Mouse (Mus musculus) forebrain, postnatal 0 days (tissue): ENCODE measurements around the gene Klhl33. TPM values are rescaled to one million over a fixed set of nuclear protein-coding genes. Genes with fewer than 3 reads are reported as not detected.

ENCODE experiments used
- ATAC-seq: fragments of 200-750 bp; cut with Nextera tagmentation; 2 replicates; pipeline ENCODE4 v1.8.0; 2017; ENCODE audit warnings: mild to moderate bottlenecking, moderate library complexity
- DNase-seq: peaks from one replicate; pipeline ENCODE4 v3.0.0-alpha.2; 2015
- H3K27ac ChIP-seq: fragments of 300-500 bp; sonication (generic); 2 replicates; pipeline ENCODE4 v1.5.1; 2014; ENCODE audit warnings: low read depth, mild to moderate bottlenecking, antibody characterized with exemption, low read length, moderate library complexity, mixed read lengths
- H3K27me3 ChIP-seq: fragments of 300-500 bp; sonication (generic); 2 replicates; pipeline ENCODE4 v1.6.1; 2014; ENCODE audit warnings: mild to moderate bottlenecking, low read length, mixed read lengths; ENCODE audit not compliant: insufficient read depth
- H3K36me3 ChIP-seq: fragments of 300-500 bp; sonication (generic); 2 replicates; pipeline ENCODE4 v1.6.1; 2014; ENCODE audit warnings: mild to moderate bottlenecking, moderate library complexity; ENCODE audit not compliant: insufficient read depth
- H3K4me1 ChIP-seq: fragments of 300-500 bp; sonication (generic); 2 replicates; pipeline ENCODE4 v1.6.1; 2014; ENCODE audit warnings: antibody characterized with exemption; ENCODE audit not compliant: insufficient read depth
- H3K4me2 ChIP-seq: fragments of 300-500 bp; sonication (generic); 2 replicates; pipeline ENCODE4 v1.6.1; 2014; ENCODE audit warnings: low read depth, mild to moderate bottlenecking, moderate library complexity
- H3K4me3 ChIP-seq: fragments of 300-500 bp; sonication (generic); 2 replicates; pipeline ENCODE4 v1.5.1; 2014; ENCODE audit warnings: low read depth, low read length, mixed read lengths
- H3K9ac ChIP-seq: fragments of 300-500 bp; sonication (generic); 2 replicates; pipeline ENCODE4 v1.6.1; 2014; ENCODE audit warnings: mild to moderate bottlenecking
- H3K9me3 ChIP-seq: fragments of 300-500 bp; sonication (generic); 2 replicates; pipeline ENCODE4 v1.6.1; 2016; ENCODE audit warnings: low read length
- CTCF ChIP-seq: sonication (generic); IDR thresholded peaks from 2 replicates; pipeline ENCODE4 v1.5.1; 2016; ENCODE audit warnings: antibody characterized with exemption, control low read depth, low read depth
- WGBS: fragments of 180-500 bp; shearing (Covaris S2); extraction: QIAGEN DNeasy Blood & Tissue Kit; methylation state at CpG from one replicate; pipeline ENCODE4 v1.1.7; 2014; 5-methylcytosine and 5-hydroxymethylcytosine counted together
- polyA plus RNA-seq: library from polyadenylated mRNA; unstranded; fragments of >200 nt; fragmentation: Nextera tagmentation; extraction: Ambion mirVana; gene quantifications from 2 replicates; pipeline ENCODE4 v1.2.1, GENCODE M21; 2015
- total RNA-seq: library from RNA; depleted of rRNA; stranded (reverse); fragments of >200 nt; gene quantifications from 2 replicates; pipeline ENCODE4 v1.2.3, GENCODE M21; 2014

Gene Klhl33
- total and polyA plus RNA-seq, 2 experiments from 2014 or later: 0.80 to 2.8 TPM

DNA sequence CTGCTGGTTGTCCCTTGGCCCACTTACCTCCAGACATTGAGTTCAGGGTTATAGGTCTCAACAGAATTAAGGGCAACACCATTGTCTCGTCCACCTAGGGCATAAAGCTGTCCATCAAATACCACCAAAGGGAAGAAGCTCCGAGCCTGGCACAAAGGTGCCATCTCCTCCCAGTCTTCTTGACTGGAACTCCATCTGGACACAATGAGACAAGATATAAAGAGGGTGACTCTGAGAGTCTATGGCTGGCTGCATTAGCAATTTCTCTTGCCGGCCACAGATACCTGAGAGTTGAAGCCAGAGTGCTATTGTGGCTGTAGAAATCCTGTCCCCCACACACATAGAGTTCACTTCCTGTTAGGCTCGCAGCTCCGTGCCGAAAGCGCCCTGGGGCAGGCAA is 5.2 kb downstream of the Klhl33 start:
- ATAC-seq: no peak
- WGBS: 94% methylated on average over 7 of the region's 7 CpGs
- no peak overlapping the region for H3K4me2 ChIP-seq
- no peak overlapping the region for H3K27ac ChIP-seq
- H3K9me3 ChIP-seq: no peaks in the 10 kb centered on the region
- H3K9ac ChIP-seq: no peak overlapping the region
- no peak for DNase-seq
- no peak for TF ChIP-seq CTCF
- no peaks in the 10 kb centered on the region for H3K27me3 ChIP-seq
- no peaks in the 10 kb centered on the region for H3K36me3 ChIP-seq
- H3K4me1 ChIP-seq: no peaks in the 10 kb centered on the region; the same call in 1 of the 2 replicates
- H3K4me3 ChIP-seq: no peak overlapping the region

DNA sequence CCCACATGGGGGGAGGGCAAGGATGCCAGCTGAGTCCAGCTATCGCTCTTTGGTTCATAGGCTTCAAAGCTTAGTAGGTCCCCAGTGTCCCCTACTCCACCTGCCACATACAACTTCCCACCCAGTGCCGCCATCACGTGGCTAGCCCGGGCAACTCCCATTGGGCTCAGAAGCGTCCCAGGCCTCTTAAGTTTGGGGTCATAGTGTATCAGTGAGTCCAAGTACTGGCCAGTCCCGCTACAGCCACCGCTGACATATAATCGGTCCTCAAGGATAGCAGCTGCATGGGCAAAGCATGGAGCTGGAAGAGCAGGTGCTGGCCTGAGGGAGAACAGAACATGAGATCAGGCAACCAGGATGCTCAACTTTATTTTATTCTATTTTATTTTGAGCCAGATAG is 5.7 kb downstream of the Klhl33 start:
- H3K27ac ChIP-seq: no peak overlapping the region
- H3K27me3 ChIP-seq: no peaks in the 10 kb centered on the region
- no peak for DNase-seq
- H3K4me2 ChIP-seq: no peak overlapping the region
- no peaks in the 10 kb centered on the region; the same call in 1 of the 2 replicates for H3K4me1 ChIP-seq
- no peak overlapping the region for H3K9ac ChIP-seq
- TF ChIP-seq CTCF: no peak
- no peak overlapping the region for H3K4me3 ChIP-seq
- ATAC-seq: no peak
- no peaks in the 10 kb centered on the region for H3K9me3 ChIP-seq
- no peaks in the 10 kb centered on the region for H3K36me3 ChIP-seq
- WGBS: 94% methylated on average over 8 of the region's 8 CpGs

DNA sequence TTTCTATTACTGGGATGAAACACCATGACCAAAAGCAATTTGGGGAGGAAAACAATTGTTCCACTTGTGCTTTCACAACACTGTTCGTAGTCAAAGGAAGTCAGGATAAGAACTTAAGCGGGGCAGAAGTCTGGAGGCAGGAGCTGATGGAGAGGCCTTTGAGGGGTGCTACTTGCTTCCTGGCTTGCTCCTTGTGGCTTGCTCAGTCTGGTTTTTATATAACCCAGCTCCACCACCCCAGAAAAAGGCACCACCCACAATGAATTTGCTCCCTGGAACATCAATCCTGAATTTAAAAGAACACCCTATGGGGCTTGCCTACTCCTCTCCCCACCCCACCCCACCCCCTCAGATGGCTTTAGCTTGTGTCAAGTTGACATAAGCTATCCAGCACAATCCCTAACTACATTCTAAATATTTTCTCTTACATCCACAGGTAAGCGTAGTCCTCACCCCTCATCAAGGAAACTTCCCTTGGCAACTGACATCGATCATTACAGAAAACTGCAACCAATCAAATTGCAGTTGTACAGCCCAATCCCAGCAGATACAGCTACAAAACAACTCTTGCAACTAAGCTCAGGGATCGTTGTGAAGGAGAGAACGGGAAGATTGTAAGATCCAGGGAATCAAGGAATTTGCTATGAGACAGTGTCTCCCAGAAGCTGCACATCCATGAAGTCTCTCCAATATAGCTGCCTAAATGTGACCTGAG is 20.9 kb downstream of the Klhl33 start:
- Histone ChIP-seq H3K36me3 (no peaks in the 10 kb centered on the region), H3K9ac (no peak overlapping the region), H3K4me3 (no peak overlapping the region), H3K4me2 (no peak overlapping the region), H3K27me3 (no peaks in the 10 kb centered on the region), H3K4me1 (no peaks in the 10 kb centered on the region), H3K9me3 (no peaks in the 10 kb centered on the region), H3K27ac (no peak overlapping the region)
- WGBS: 81% methylated on average over 6 of the region's 6 CpGs
- no peak for TF ChIP-seq CTCF
- ATAC-seq (no peak), DNase-seq (no peak)

DNA sequence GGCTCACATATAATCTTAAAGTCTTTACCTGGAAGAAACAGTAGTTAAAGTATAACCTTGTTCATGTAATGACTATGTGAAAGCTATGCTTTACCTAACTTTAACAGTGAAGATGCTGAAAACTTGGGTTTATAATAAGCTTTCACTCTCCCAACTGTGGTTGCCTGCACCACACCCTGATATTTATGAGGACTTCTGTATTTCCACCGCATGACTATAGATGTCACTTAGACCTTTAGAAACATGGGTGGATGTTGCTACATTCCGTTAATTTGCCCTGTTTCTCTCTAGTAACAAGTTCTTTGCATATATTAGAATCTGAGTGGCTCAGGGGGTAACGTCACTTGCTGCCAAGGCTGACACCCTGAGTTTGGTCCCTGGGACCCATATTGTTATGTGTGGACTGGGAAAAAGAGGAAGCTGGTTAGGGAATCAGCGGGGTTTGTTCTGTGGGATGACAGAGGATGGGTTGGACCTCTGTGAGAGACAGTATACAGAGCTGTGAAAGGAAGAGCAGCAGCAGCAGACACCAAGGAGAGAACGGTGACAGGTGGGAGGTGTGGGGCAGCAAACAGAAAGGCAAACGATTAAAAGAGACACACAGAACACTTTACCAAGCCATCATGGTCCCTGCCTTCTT is 21.6 kb downstream of the Klhl33 start:
- no peak overlapping the region for H3K4me2 ChIP-seq
- H3K36me3 ChIP-seq: no peaks in the 10 kb centered on the region
- no peak for ATAC-seq
- H3K9ac ChIP-seq: no peak overlapping the region
- no peaks in the 10 kb centered on the region for H3K9me3 ChIP-seq
- H3K4me3 ChIP-seq: no peak overlapping the region
- 0 out of 2 replicates have a peak, but pooled peaks cover under 1% of the 10 kb centered on the region for H3K4me1 ChIP-seq
- 83% methylated on average over 6 of the region's 6 CpGs for WGBS
- H3K27ac ChIP-seq: no peak overlapping the region
- no peak for TF ChIP-seq CTCF
- H3K27me3 ChIP-seq: no peaks in the 10 kb centered on the region
- DNase-seq: no peak

DNA sequence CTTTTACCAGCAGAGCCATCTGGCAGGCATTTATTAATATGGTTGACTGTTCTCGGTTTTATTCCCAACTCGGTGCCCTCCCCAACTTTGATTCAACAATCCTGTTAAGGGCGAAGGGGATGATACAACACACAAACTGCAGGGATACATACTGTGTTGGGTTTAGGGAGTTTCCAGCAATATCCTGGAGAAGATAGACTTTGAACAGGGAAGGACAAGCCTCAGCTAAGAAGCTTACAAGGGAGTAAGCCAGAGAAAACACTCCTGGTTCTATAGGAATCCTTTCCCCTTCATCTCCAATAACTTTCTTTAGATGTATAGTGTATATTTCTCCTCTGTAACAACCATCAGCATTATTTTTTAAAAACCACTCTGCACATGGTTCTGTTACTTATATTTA is 22.1 kb downstream of the Klhl33 start:
- Histone ChIP-seq H3K9ac (no peak overlapping the region), H3K4me2 (no peak overlapping the region), H3K27ac (no peak overlapping the region), H3K27me3 (no peaks in the 10 kb centered on the region), H3K4me1 (0 out of 2 replicates have a peak, but pooled peaks cover 5% of the 10 kb centered on the region), H3K36me3 (no peaks in the 10 kb centered on the region), H3K4me3 (no peak overlapping the region), H3K9me3 (no peaks in the 10 kb centered on the region)
- no peak for TF ChIP-seq CTCF
- ATAC-seq: no peak
- WGBS: 90% methylated on average over 3 of the region's 3 CpGs
- DNase-seq: no peak

DNA sequence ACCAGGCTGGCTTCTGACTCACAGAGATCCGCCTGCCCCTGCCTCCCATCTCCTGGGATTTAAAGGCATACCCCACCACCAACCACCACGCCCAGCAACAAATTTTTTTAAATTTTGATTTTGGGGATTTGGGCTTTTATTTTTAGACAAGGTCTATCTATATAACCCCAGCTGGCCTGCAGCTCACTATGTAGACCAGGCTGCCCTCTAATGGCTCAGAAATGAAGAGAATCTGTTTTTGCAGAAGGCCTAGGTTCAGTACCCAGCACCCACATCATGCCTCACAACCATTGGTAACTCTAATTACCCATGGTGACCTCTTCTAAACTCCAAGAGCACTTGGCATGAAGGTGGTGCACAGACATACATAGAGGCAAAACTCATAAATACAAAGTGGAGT is 26.0 kb downstream of the Klhl33 start:
- ATAC-seq: no peak
- 89% methylated on average over 2 of the region's 2 CpGs for WGBS
- Histone ChIP-seq H3K4me1 (0 out of 2 replicates have a peak, but pooled peaks cover 5% of the 10 kb centered on the region), H3K4me3 (no peak overlapping the region), H3K36me3 (no peaks in the 10 kb centered on the region), H3K9me3 (no peaks in the 10 kb centered on the region), H3K27ac (no peak overlapping the region), H3K9ac (no peak overlapping the region), H3K4me2 (no peak overlapping the region), H3K27me3 (no peaks in the 10 kb centered on the region)
- DNase-seq: no peak
- TF ChIP-seq CTCF: no peak

DNA sequence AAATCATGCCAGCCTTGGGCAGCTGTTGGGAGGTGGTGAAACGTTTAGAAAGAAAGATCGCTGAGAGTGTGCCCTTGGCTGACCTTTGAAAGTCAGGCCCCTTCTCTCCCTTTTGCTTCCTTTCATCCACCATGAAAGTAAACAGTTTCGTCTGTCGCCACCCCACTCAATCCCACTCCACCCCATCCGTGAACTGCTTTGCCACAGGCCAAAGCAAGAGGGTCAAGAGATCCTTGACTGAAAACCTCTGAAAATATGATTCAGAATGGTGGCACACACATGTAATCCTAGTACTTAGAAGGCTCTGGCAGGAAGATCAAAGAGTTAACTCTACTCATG is 26.5 kb downstream of the Klhl33 start:
- ATAC-seq (no peak), DNase-seq (no peak)
- WGBS: 36% methylated on average over 5 of the region's 5 CpGs
- Histone ChIP-seq H3K36me3 (no peaks in the 10 kb centered on the region), H3K9ac (peak overlapping the region; percentile 43), H3K4me3 (peak overlapping the region; percentile 37), H3K27ac (no peak overlapping the region), H3K4me2 (peak overlapping the region; percentile 71), H3K27me3 (no peaks in the 10 kb centered on the region), H3K4me1 (0 out of 2 replicates have a peak, but pooled peaks cover 5% of the 10 kb centered on the region), H3K9me3 (no peaks in the 10 kb centered on the region)
- no peak for TF ChIP-seq CTCF
